In the genomic region with DNA sequence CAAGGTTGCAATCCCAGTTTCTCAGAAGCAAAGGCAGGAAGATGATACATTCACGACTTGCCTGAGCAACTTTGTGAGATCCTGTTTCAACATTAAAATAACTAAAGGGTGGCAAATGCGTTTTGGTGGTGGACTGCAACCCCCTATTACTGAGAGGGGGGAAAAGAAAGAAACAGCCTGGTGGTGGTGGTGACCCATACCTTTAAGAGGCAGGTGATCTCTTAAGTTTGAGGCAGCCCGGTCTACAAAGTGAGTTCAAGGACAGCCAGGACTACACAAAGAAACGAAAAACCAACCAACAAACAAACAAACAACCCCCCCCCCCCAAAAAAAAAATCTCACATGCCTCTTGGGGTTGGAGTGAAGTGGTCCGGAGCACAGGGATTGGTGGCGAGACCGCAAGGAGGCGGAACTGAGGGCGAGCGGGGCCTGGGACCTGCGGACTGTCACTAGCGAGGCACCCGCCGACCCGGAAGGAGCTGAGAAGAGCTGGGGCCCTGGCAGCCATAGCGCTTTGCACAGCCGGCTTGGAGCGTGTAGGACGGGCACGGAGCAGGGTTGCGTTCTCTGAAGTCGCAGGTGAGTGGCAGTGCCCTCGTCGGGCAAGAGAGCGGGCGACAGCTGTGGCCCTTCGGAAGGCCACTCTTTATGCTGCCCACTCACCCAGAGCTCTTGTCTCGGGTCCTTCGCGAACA, we compare ENCODE assay signal across 8 mouse cellular contexts. TPM values are rescaled to one million over a fixed set of nuclear protein-coding genes. Genes with fewer than 3 reads are reported as not detected.
DNase-seq lines count a peak whose midpoint lies in the region; ATAC-seq and TF ChIP-seq lines count a peak whose summit lies in the region.

Sec24a (minus strand) TSS at position 422 of the 695 bp plus-strand sequence.
Sar1b (plus strand) TSS at position 475 of the 695 bp plus-strand sequence.

- H3K36me3 ChIP-seq in hindbrain, postnatal 0 days (ENCODE audit: insufficient read depth, low read length): no peaks in the 10 kb centered on the region

- peak within 1 kb of the TSS; percentile 74 for H3K4me3 ChIP-seq in cortical plate, adult 2 months (ENCODE audit: insufficient read depth, low read length)
- H3K4me3 ChIP-seq in hindbrain, postnatal 0 days (ENCODE audit: low read length): peak within 1 kb of the TSS; percentile 93
- peak within 1 kb of the TSS; percentile 91 for H3K4me3 ChIP-seq in left cerebral cortex, adult 2 months

- ATAC-seq in hindbrain, postnatal 0 days: peak; percentile 97
- ATAC-seq in megakaryocyte, adult 5-6 weeks (ENCODE audit: poor library complexity, severe bottlenecking): peak; percentile 100

- H3K4me1 ChIP-seq in cortical plate, adult 2 months (ENCODE audit: control insufficient read depth, insufficient read depth, low read length): peaks cover 15% of the 10 kb centered on the region
- peaks cover 15% of the 10 kb centered on the region for H3K4me1 ChIP-seq in hindbrain, postnatal 0 days (ENCODE audit: insufficient read depth, low read length)

- intact Hi-C loops in left cerebral cortex, adult 2 months (cut with DNase I): loop anchor here (5.0 kb wide), 1 partner anchor 39 kb away; no protein-coding TSS in a partner anchor

- no peak for TF ChIP-seq CTCF in cortical plate, adult 2 months (IDR thresholded peaks at IDR 0.05; ENCODE audit: extremely low read depth, insufficient read depth, low read length)
- TF ChIP-seq CTCF in hindbrain, postnatal 0 days (IDR thresholded peaks at IDR 0.05; ENCODE audit: low read depth): peak; percentile 49
- no peak; the same call in 1 of the 2 replicates for TF ChIP-seq CTCF in left cerebral cortex, adult 2 months (IDR thresholded peaks at IDR 0.05)

- peak; percentile 81 for TF ChIP-seq POLR2A in cortical plate, adult 2 months (IDR thresholded peaks at IDR 0.05; ENCODE audit: extremely low read depth, insufficient read depth, low read length)

- no peaks in the 10 kb centered on the region for H3K9me3 ChIP-seq in hindbrain, postnatal 0 days (ENCODE audit: low read length)

- peak within 1 kb of the TSS; percentile 92 for H3K9ac ChIP-seq in hindbrain, postnatal 0 days (replicated peaks; ENCODE audit: low read length)

- no peaks in the 10 kb centered on the region for H3K27me3 ChIP-seq in hindbrain, postnatal 0 days (ENCODE audit: insufficient read depth, low read length)

- 2% methylated on average over 30 of the region's 30 CpGs for WGBS in hindbrain, postnatal 0 days

- 0 out of 2 replicates have a peak within 1 kb of the TSS, but pooled peaks have one; percentile 39 for H3K27ac ChIP-seq in cortical plate, adult 2 months (ENCODE audit: insufficient read depth, low read length)
- peak within 1 kb of the TSS; percentile 58; the same call in 1 of the 2 replicates for H3K27ac ChIP-seq in hindbrain, postnatal 0 days
- peak within 1 kb of the TSS; percentile 64 for H3K27ac ChIP-seq in left cerebral cortex, adult 2 months

- peak; percentile 83 for DNase-seq in adipocyte (ENCODE audit: low spot score)
- peak; percentile 75 to 85 for DNase-seq in gastrocnemius, adult 8-10 months (ENCODE audit: low spot score in 2 of 2)
- DNase-seq in hindbrain, postnatal 0 days (ENCODE audit: low spot score): peak; percentile 86
- peak; percentile 81 to 85 for DNase-seq in left cerebral cortex, adult 2 months (ENCODE audit: extremely low spot score in 1 of 2, low spot score in 2 of 2)
- peak; percentile 86 for DNase-seq in right cerebral cortex, adult 18-20 months
- peak; percentile 69 for DNase-seq in urinary bladder, adult 2 months (ENCODE audit: low spot score)

- H3K4me2 ChIP-seq in hindbrain, postnatal 0 days (ENCODE audit: low read depth, low read length): peak within 1 kb of the TSS; percentile 90

RNA-seq across cellular contexts. Expression of gene Sec24a, which starts in this region (rescaled TPM):
- 9.3 and 9.4 TPM in 2 replicates for polyA plus RNA-seq in cortical plate, adult 2 months (2012; rRNA removed)
- total RNA-seq in gastrocnemius, adult 8-10 months (2022): 10 to 100 TPM; 34.7 to 51.4 (median 36.2) TPM
- 13.4 and 13.9 TPM in 2 replicates for total RNA-seq in hindbrain, postnatal 0 days (2014; rRNA removed)
- 10.6 and 11.9 TPM in 2 replicates for polyA plus RNA-seq in hindbrain, postnatal 0 days (2015; fragmentation: Nextera tagmentation; extraction: Ambion mirVana)
- 10 to 100 TPM; 21.0 to 21.2 TPM for total RNA-seq in left cerebral cortex, adult 2 months (2021)
- total RNA-seq in megakaryocyte, adult 5-6 weeks (2015): 15.4 and 15.5 TPM in 2 replicates
- 5.1 and 6.3 TPM in 2 replicates for total RNA-seq in megakaryocyte, adult 5-6 weeks (2017)
- polyA plus RNA-seq in urinary bladder, adult 2 months (2012; rRNA removed): 8.5 and 10.6 TPM in 2 replicates

RNA-seq across cellular contexts. Expression of gene Sar1b, which starts in this region (rescaled TPM):
- 97.2 and 100 TPM in 2 replicates for polyA plus RNA-seq in cortical plate, adult 2 months (2012; rRNA removed)
- 100 to 1,000 TPM; 497 to 597 (median 580) TPM for total RNA-seq in gastrocnemius, adult 8-10 months (2022)
- total RNA-seq in hindbrain, postnatal 0 days (2014; rRNA removed): 78.2 and 118 TPM in 2 replicates
- polyA plus RNA-seq in hindbrain, postnatal 0 days (2015; fragmentation: Nextera tagmentation; extraction: Ambion mirVana): 235 and 244 TPM in 2 replicates
- 10 to 100 TPM; 61.0 to 65.0 TPM for total RNA-seq in left cerebral cortex, adult 2 months (2021)
- total RNA-seq in megakaryocyte, adult 5-6 weeks (2015): 103 and 111 TPM in 2 replicates
- 47.7 and 53.2 TPM in 2 replicates for total RNA-seq in megakaryocyte, adult 5-6 weeks (2017)
- polyA plus RNA-seq in urinary bladder, adult 2 months (2012; rRNA removed): 98.5 and 124 TPM in 2 replicates

Comparison
In these comparisons a context has a peak if more than half of its experiments do, and no peak if none do; other contexts are left out.
1. Peak in every context shown above with its lines: DNase-seq, ATAC-seq, H3K4me3 ChIP-seq and H3K27ac ChIP-seq.